Mouse (Mus musculus): ENCODE results near the gene Rnf126. TPM values are rescaled to one million over a fixed set of nuclear protein-coding genes. Genes with fewer than 3 reads are reported as not detected.
A peak's percentile ranks its signal among the peaks of the same experiment; 100 is the strongest.

Rnf126 gene
- polyA plus RNA-seq (2014; fragmentation: Nextera tagmentation; extraction: Ambion mirVana) = 72.1 and 77.3 TPM in 2 replicates

DNA sequence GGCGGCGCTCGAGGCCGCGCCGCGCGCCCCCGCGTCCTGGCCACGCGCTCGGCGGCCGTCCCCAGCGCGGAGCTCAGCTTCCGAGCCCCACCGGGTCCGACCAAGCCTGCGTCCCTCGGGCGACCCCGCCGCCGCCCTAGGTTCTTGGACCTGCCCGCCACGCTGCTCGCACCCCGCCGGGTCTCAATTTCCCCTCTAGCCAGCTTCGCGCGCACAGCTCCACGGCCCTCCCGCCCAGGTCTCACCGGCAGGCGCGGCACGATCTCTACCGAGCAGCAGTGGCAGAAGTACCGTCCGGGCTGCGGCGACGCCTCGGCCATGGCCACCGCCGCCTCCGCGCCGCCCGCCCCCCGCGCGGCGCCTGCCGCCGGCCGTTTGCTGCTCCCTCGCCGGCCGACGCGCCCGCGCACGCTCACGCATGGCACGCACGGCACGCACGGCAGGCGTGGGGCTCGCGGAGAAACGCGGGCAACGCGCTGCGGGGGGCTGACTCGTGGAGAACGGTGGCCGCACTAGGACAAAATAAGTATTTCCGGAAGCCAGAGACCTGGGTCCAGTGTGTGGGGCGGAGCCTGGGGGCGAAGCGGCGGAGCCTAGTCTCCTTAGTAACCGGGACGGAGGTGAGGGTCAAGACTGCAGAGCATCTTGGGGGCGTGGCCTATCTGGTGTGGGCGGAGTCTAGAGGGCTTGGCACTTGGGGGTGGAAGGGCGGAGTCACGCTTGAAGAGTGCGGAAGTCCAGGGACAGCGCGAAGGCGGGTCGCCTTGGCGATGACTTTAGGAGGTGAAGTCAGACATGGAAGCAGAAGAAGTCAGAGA, at the start of gene Rnf126:
Gene Rnf126, minus strand, starts transcription at position 445 of the 818 bp plus-strand sequence.
- Histone ChIP-seq H3K4me3 (ENCODE audit: low read depth, low read length) (peak within 1 kb of the TSS; percentile 92), H3K9ac (replicated peaks; ENCODE audit: low read depth, low read length) (peak within 1 kb of the TSS; percentile 93), H3K27ac (ENCODE audit: low read length) (peak within 1 kb of the TSS; percentile 87), H3K27me3 (ENCODE audit: control insufficient read depth, insufficient read depth, low read length) (no peaks in the 10 kb centered on the region), H3K4me1 (ENCODE audit: control insufficient read depth, insufficient read depth, low read length) (peaks cover 26% of the 10 kb centered on the region), H3K9me3 (ENCODE audit: control insufficient read depth, low read depth, low read length) (no peaks in the 10 kb centered on the region), H3K4me2 (replicated peaks; ENCODE audit: low read depth, low read length) (peak within 1 kb of the TSS; percentile 92), H3K36me3 (ENCODE audit: control insufficient read depth, insufficient read depth, low read length) (peaks cover 8% of the 10 kb centered on the region)
- WGBS = under 1% methylated on average over 101 of the region's 101 CpGs
- ATAC-seq (ENCODE audit: insufficient number of reproducible peaks, insufficient read depth, low FRiP score, low read depth) = peak; percentile 92

DNA sequence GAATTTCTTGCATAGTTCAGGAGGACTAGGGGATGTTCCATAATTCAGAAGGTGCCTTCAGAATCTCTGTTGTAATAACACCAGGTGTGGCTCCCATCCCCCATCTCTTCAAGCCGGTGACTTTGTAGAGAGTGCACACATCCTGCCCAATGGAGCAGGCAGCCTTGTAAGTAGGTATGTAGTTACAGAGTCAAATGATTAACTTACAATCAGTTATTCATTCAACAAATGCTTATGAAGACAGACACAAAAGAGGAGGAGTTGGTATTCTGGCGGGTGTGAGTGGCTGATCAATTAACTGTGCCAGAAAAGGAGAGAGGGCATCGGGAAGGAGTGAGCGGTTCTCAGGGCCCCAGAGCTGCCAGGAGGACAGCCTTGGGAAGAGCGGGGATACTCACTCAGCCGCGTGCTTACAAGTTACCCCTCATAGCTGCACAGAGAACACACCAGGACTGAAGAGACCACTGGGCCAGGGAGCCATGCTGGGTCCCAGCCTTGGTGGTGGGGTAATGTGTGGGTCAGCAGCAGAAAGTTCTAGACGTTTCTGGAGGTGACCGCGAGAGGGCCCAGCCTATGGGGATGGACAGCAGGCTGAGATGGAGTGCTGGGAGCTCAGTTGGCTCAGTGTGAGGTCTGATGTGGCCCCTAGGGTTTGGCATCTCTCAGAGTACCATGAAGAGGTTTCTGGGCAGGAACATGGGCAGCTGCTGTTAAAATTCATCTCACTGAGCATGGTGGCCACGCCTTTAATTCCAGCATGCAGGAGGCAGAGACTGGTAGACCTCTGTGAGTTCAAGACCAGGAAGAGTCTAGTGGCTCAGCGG, 49.1 kb upstream of the Rnf126 start:
- Histone ChIP-seq H3K4me2 (replicated peaks; ENCODE audit: low read depth, low read length) (no peak overlapping the region), H3K4me1 (ENCODE audit: control insufficient read depth, insufficient read depth, low read length) (no peaks in the 10 kb centered on the region), H3K36me3 (ENCODE audit: control insufficient read depth, insufficient read depth, low read length) (peaks cover 1% of the 10 kb centered on the region; the same call in 1 of the 2 replicates), H3K27me3 (ENCODE audit: control insufficient read depth, insufficient read depth, low read length) (no peaks in the 10 kb centered on the region), H3K9ac (replicated peaks; ENCODE audit: low read depth, low read length) (no peak overlapping the region), H3K4me3 (ENCODE audit: low read depth, low read length) (no peak overlapping the region), H3K27ac (ENCODE audit: low read length) (no peak overlapping the region), H3K9me3 (ENCODE audit: control insufficient read depth, low read depth, low read length) (no peaks in the 10 kb centered on the region)
- no peak for ATAC-seq (ENCODE audit: insufficient number of reproducible peaks, insufficient read depth, low FRiP score, low read depth)
- 86% methylated on average over 12 of the region's 12 CpGs for WGBS

DNA sequence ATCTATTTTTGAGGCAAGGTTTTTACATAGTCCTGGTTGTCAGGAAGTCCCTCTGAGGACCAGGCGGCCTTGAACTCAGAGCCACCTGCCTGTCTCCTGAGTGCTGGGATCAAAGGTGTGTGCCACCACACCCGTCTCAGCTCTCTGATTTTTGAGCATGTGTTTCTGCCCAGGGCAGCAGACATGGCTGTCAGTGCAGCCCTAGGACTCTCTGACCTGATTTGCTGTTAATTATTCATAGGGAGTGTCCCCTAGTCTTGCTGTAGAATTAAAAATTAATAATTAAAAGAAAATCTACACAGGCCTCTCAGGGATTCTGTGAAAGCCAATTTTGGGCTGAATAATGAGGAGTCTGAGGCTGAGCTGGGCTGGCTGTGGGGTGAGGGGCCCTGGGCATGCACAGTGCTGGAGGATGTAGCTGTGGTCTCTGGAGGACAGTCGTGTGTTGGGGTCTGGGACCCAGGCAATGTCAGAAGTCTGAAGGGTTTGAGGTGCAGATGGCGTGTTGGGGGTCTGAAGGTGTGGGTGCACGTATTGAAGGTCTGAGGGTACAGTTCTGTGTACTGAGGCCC, 47.6 kb upstream of the Rnf126 start:
- Histone ChIP-seq H3K4me3 (ENCODE audit: low read depth, low read length) (no peak overlapping the region), H3K4me1 (ENCODE audit: control insufficient read depth, insufficient read depth, low read length) (no peaks in the 10 kb centered on the region), H3K27ac (ENCODE audit: low read length) (no peak overlapping the region), H3K4me2 (replicated peaks; ENCODE audit: low read depth, low read length) (no peak overlapping the region), H3K27me3 (ENCODE audit: control insufficient read depth, insufficient read depth, low read length) (no peaks in the 10 kb centered on the region), H3K9me3 (ENCODE audit: control insufficient read depth, low read depth, low read length) (no peaks in the 10 kb centered on the region), H3K9ac (replicated peaks; ENCODE audit: low read depth, low read length) (no peak overlapping the region), H3K36me3 (ENCODE audit: control insufficient read depth, insufficient read depth, low read length) (peaks cover 7% of the 10 kb centered on the region; the same call in 1 of the 2 replicates)
- 85% methylated on average over 5 of the region's 5 CpGs for WGBS
- ATAC-seq (ENCODE audit: insufficient number of reproducible peaks, insufficient read depth, low FRiP score, low read depth) = no peak

DNA sequence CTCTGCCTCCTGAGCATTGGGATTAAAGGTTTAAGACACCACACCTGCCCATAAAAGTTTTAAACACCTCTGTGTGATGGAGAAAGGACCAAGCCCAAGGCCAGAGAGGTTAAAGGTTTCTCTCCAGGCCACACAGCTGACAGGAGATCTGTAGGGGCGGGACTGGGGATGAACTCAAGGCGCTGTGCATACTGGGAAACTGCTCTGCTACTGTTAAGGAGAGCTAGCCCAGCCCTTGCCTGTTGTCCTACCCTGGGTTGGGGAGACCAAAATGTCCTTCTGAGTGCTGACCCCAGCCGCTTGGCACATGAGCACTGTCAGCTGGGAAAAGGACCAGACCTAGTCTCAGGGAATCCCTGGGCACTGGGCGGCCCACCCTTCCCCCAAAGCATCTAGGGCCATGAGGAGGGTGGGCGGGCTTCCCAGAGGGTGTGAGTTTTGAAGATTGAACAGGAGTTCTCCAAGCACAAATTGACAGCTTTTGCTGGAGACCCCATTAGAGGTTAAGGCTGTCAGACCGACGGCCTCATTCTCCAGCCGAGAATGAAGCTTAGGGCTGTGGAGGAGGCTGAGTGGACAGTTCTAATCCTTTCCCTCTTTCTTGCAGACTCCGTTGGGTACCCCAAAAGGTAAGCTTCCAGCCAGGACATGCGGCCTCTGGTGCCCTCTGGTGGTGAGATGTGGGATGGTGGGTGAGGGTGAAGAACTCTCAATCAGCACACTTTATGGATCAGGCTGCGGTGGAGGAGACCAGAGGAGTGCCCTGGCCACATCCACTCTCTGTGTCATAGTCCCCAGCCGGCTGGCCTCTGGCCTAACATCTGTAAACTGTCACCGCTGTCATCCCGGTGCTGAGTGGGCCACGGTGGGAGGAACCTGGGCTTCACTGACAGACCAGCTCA, 45.2 kb upstream of the Rnf126 start:
- no peaks in the 10 kb centered on the region for H3K4me1 ChIP-seq (ENCODE audit: control insufficient read depth, insufficient read depth, low read length)
- no peak overlapping the region for H3K4me3 ChIP-seq (ENCODE audit: low read depth, low read length)
- H3K9me3 ChIP-seq (ENCODE audit: control insufficient read depth, low read depth, low read length) = no peaks in the 10 kb centered on the region
- no peak overlapping the region for H3K4me2 ChIP-seq (replicated peaks; ENCODE audit: low read depth, low read length)
- 28% methylated on average over 15 of the region's 15 CpGs for WGBS
- H3K27me3 ChIP-seq (ENCODE audit: control insufficient read depth, insufficient read depth, low read length) = no peaks in the 10 kb centered on the region
- H3K27ac ChIP-seq (ENCODE audit: low read length) = no peak overlapping the region
- H3K9ac ChIP-seq (replicated peaks; ENCODE audit: low read depth, low read length) = no peak overlapping the region
- H3K36me3 ChIP-seq (ENCODE audit: control insufficient read depth, insufficient read depth, low read length) = peaks cover 9% of the 10 kb centered on the region; the same call in 1 of the 2 replicates
- ATAC-seq (ENCODE audit: insufficient number of reproducible peaks, insufficient read depth, low FRiP score, low read depth) = no peak

DNA sequence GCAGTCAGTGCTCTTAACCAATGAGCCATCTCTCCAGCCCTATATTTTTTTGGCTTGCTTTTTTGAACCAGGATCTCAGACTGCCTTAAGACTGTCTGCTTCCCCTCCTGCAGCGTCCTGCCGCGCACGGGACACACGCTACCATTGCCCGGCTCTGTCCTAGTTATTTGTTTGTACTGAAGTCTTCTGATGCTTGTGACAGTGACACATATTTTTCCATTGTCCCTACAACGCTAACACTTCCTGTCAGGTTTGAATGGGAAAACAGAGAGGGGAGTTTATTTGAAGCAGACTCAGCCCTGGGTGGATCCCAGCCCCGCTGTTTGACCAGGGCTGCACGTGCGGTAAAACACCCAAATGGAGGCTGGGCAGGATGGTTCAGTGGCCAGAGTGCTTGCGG, 42.0 kb upstream of the Rnf126 start:
- 86% methylated on average over 11 of the region's 11 CpGs for WGBS
- no peak overlapping the region for H3K4me3 ChIP-seq (ENCODE audit: low read depth, low read length)
- peaks cover 9% of the 10 kb centered on the region; the same call in 1 of the 2 replicates for H3K36me3 ChIP-seq (ENCODE audit: control insufficient read depth, insufficient read depth, low read length)
- H3K27me3 ChIP-seq (ENCODE audit: control insufficient read depth, insufficient read depth, low read length) = no peaks in the 10 kb centered on the region
- no peak overlapping the region for H3K9ac ChIP-seq (replicated peaks; ENCODE audit: low read depth, low read length)
- no peak overlapping the region for H3K27ac ChIP-seq (ENCODE audit: low read length)
- ATAC-seq (ENCODE audit: insufficient number of reproducible peaks, insufficient read depth, low FRiP score, low read depth) = no peak
- peaks cover 16% of the 10 kb centered on the region for H3K4me1 ChIP-seq (ENCODE audit: control insufficient read depth, insufficient read depth, low read length)
- no peak overlapping the region for H3K4me2 ChIP-seq (replicated peaks; ENCODE audit: low read depth, low read length)
- no peaks in the 10 kb centered on the region for H3K9me3 ChIP-seq (ENCODE audit: control insufficient read depth, low read depth, low read length)

DNA sequence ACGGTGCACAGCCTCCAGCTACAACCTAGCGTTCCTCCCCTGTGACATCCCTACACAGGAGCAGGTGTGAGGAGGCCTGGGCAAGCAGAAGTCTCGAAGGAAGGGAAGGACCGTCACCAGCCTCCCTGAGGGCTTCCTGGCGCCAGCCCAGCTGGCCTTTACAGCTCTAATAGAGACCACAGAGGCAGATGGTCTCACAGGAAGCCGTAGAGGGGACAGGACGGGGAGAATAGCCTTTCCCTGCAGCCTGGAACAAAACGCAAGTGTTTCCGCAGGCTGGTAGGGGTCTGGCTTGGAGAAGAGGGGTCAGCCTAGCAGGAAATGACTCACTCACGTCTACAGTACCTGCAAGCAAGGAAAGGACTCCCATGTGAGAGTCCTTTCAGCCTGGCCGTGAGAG, 41.1 kb upstream of the Rnf126 start:
- H3K27ac ChIP-seq (ENCODE audit: low read length) = peak overlapping the region; percentile 12; the same call in 1 of the 2 replicates
- 69% methylated on average over 11 of the region's 11 CpGs for WGBS
- H3K4me3 ChIP-seq (ENCODE audit: low read depth, low read length) = no peak overlapping the region
- H3K9ac ChIP-seq (replicated peaks; ENCODE audit: low read depth, low read length) = no peak overlapping the region
- peaks cover 21% of the 10 kb centered on the region for H3K4me1 ChIP-seq (ENCODE audit: control insufficient read depth, insufficient read depth, low read length)
- H3K4me2 ChIP-seq (replicated peaks; ENCODE audit: low read depth, low read length) = no peak overlapping the region
- no peaks in the 10 kb centered on the region for H3K9me3 ChIP-seq (ENCODE audit: control insufficient read depth, low read depth, low read length)
- no peak for ATAC-seq (ENCODE audit: insufficient number of reproducible peaks, insufficient read depth, low FRiP score, low read depth)
- no peaks in the 10 kb centered on the region for H3K27me3 ChIP-seq (ENCODE audit: control insufficient read depth, insufficient read depth, low read length)
- H3K36me3 ChIP-seq (ENCODE audit: control insufficient read depth, insufficient read depth, low read length) = peaks cover 9% of the 10 kb centered on the region; the same call in 1 of the 2 replicates

DNA sequence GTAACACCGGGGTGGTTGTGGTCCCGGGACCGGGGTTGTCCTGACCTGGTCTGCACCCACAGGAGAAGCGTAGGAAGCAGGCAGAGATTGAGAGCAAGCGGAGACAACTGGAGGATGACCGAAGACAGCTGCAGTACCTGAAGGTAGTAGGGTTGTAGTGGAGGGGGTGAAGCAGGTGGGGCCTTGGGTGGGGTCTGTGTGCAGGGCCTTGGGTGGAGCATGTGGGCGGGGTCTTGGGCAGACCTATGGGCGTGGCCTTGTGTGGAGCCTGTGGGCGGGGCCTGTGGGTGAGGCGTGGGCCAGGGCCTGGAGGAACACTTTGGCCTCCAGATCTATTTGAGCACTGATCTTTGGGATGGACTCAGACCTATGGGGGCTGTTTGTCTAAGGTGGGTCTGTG, 40.2 kb upstream of the Rnf126 start:
- no peak overlapping the region for H3K4me2 ChIP-seq (replicated peaks; ENCODE audit: low read depth, low read length)
- no peak overlapping the region for H3K4me3 ChIP-seq (ENCODE audit: low read depth, low read length)
- H3K27ac ChIP-seq (ENCODE audit: low read length) = no peak overlapping the region
- peaks cover 29% of the 10 kb centered on the region for H3K4me1 ChIP-seq (ENCODE audit: control insufficient read depth, insufficient read depth, low read length)
- ATAC-seq (ENCODE audit: insufficient number of reproducible peaks, insufficient read depth, low FRiP score, low read depth) = peak; percentile 29; the same call in 1 of the 2 replicates
- H3K36me3 ChIP-seq (ENCODE audit: control insufficient read depth, insufficient read depth, low read length) = peaks cover 9% of the 10 kb centered on the region; the same call in 1 of the 2 replicates
- 71% methylated on average over 10 of the region's 10 CpGs for WGBS
- no peaks in the 10 kb centered on the region for H3K27me3 ChIP-seq (ENCODE audit: control insufficient read depth, insufficient read depth, low read length)
- H3K9ac ChIP-seq (replicated peaks; ENCODE audit: low read depth, low read length) = no peak overlapping the region
- no peaks in the 10 kb centered on the region for H3K9me3 ChIP-seq (ENCODE audit: control insufficient read depth, low read depth, low read length)

All from stomach, embryonic 14.5 days (tissue).